Mouse (Mus musculus): ENCODE results near the gene Jup. TPM values are rescaled to one million over a fixed set of nuclear protein-coding genes. Genes with fewer than 3 reads are reported as not detected.
A peak's percentile ranks its signal among the peaks of the same experiment; 100 is the strongest.
"Not testable (repeated sequence)": the region's sequence is repeated elsewhere in the genome, so short reads cannot be mapped to it uniquely, and the experiment has no call there.

Gene Jup
- polyA plus RNA-seq, 1 experiment: 0.29 TPM

DNA sequence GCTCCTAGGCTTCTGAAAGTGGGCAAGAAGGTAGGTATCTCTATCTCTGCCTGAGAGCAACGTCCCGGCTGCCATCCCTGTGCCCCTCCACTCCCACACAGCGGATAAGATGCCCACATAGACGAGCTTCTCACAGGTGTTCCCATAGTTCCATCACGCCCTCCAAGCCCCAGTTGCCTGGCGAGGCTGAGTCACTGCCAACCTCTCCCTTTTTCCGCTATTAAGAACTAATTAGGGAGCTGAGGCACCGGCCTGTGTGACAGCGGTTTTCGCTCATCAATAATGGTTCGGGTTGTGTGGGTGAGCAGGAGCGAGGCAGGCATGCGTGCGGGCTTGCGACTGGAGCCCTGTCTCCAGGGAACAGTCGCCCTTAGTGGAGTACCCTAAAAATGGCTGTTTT lies 67.3 kb downstream of the Jup start:
- H3K27me3 ChIP-seq (ENCODE audit: control insufficient read depth): peaks cover 5% of the 10 kb centered on the region; the same call in 1 of the 2 replicates
- H3K4me1 ChIP-seq (ENCODE audit: control insufficient read depth): no peaks in the 10 kb centered on the region
- H3K4me3 ChIP-seq (replicated peaks): no peak overlapping the region
- no peaks in the 10 kb centered on the region for H3K9me3 ChIP-seq (ENCODE audit: control insufficient read depth, low read length)
- TF ChIP-seq GATA1 (IDR thresholded peaks at IDR 0.05; ENCODE audit: low read length): no peak
- no peaks in the 10 kb centered on the region for H3K36me3 ChIP-seq (ENCODE audit: control insufficient read depth)

DNA sequence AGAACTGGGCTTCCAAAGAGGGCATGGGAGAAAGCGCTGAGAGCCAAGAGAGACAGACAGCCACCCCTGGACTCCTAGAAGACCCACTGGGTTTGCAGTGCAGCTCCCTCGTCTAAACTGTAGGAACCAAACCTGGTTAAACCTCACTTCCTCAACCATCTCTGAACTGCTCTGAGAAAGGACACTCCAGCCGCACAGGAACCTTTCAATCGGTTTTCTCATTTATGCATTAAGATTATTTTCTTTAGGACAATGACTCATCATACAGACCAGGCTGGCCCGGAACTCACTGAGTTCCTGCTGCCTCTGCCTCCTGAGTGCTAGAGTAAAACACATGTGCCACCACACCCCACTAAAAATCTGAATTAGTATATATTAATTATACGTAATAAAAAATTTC lies 69.8 kb downstream of the Jup start:
- Histone ChIP-seq H3K4me1 (ENCODE audit: control insufficient read depth) (no peaks in the 10 kb centered on the region), H3K27me3 (ENCODE audit: control insufficient read depth) (peaks cover 5% of the 10 kb centered on the region; the same call in 1 of the 2 replicates), H3K4me3 (replicated peaks) (no peak overlapping the region), H3K9me3 (ENCODE audit: control insufficient read depth, low read length) (no peaks in the 10 kb centered on the region), H3K36me3 (ENCODE audit: control insufficient read depth) (peaks cover 3% of the 10 kb centered on the region)
- TF ChIP-seq GATA1 (IDR thresholded peaks at IDR 0.05; ENCODE audit: low read length): no peak
- TF ChIP-seq TAL1 (IDR thresholded peaks at IDR 0.05; ENCODE audit: low read length): no peak

DNA sequence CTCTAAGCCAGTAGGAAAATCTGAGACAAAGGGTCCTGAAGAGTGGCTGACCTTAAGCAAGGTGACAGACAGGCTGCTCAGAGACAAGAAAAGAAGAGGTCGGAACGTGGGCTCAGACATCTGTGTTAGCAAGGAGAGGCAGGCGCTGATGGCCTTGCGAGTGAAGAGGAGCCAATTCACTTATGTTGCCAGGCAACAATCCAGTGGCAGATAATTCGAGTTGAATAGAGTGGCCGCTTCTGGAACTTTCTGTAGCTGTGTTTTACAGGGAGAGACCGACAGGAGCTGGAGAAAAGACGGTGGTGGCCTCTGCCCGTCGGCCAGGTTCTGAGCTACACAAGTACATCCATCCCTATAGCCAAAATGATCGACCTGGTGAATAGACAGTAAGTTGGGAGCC lies 70.2 kb downstream of the Jup start:
- H3K4me3 ChIP-seq (replicated peaks): no peak overlapping the region
- peaks cover 8% of the 10 kb centered on the region for H3K36me3 ChIP-seq (ENCODE audit: control insufficient read depth)
- peaks cover 3% of the 10 kb centered on the region; the same call in 1 of the 2 replicates for H3K27me3 ChIP-seq (ENCODE audit: control insufficient read depth)
- peaks cover 4% of the 10 kb centered on the region for H3K4me1 ChIP-seq (ENCODE audit: control insufficient read depth)
- no peaks in the 10 kb centered on the region for H3K9me3 ChIP-seq (ENCODE audit: control insufficient read depth, low read length)
- no peak for TF ChIP-seq GATA1 (IDR thresholded peaks at IDR 0.05; ENCODE audit: low read length)
- TF ChIP-seq TAL1 (IDR thresholded peaks at IDR 0.05; ENCODE audit: low read length): no peak

DNA sequence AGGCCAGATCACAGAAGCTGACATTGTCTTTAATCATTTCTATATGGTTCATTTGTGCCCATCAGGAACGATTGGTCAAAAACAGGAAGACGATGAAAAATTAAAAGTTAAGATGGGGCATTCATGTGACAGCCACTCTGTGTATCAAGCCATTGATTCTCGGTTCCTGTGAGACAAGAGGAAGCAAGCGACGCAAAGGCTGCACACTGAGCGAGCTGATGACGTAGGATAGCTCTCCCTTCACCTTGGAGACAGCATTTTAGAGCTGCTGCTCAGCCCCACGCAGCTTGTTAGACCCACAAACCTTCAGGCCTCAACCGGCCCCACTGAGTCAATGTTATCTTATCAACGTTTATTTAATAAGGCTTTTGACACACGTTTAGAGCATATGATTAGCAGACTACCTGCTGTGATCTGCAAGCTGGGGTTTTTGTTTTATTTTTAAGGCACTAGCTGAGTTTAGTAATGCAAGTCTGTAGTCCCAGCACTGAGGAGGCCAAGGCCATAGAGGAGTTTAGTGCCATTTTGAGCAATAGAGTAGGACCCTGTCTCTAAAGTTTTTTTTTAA lies 72.4 kb downstream of the Jup start:
- Histone ChIP-seq H3K36me3 (ENCODE audit: control insufficient read depth) (peaks cover 29% of the 10 kb centered on the region), H3K9me3 (ENCODE audit: control insufficient read depth, low read length) (no peaks in the 10 kb centered on the region), H3K4me1 (ENCODE audit: control insufficient read depth) (peaks cover 17% of the 10 kb centered on the region), H3K27me3 (ENCODE audit: control insufficient read depth) (peaks cover under 1% of the 10 kb centered on the region; the same call in 1 of the 2 replicates), H3K4me3 (replicated peaks) (no peak overlapping the region)
- TF ChIP-seq GATA1 (IDR thresholded peaks at IDR 0.05; ENCODE audit: low read length): no peak
- TF ChIP-seq TAL1 (IDR thresholded peaks at IDR 0.05; ENCODE audit: low read length): no peak

DNA sequence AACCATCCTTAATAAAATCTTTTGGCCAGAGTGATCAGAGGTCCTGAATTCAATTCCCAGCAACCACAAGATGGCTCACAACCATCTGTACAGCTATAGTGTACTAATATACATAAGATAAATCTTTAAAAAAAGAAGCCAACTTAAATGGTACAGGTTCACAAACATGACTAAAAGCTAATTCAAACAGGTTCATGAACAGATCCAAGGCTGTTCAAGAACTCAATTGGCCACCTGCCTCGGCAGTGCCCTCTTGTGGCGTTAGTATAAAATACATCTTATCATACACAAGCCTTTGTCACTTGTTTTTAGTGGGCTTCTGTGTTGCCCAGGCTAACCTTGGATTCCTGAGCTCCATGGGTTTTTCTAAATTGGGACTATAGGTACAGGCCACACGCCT lies 74.0 kb downstream of the Jup start:
- TF ChIP-seq GATA1 (IDR thresholded peaks at IDR 0.05; ENCODE audit: low read length) (no peak), TAL1 (IDR thresholded peaks at IDR 0.05; ENCODE audit: low read length) (no peak)
- Histone ChIP-seq H3K9me3 (ENCODE audit: control insufficient read depth, low read length) (no peaks in the 10 kb centered on the region), H3K27me3 (ENCODE audit: control insufficient read depth) (no peaks in the 10 kb centered on the region), H3K36me3 (ENCODE audit: control insufficient read depth) (peaks cover 29% of the 10 kb centered on the region), H3K4me3 (replicated peaks) (no peak overlapping the region), H3K4me1 (ENCODE audit: control insufficient read depth) (peaks cover 26% of the 10 kb centered on the region)

DNA sequence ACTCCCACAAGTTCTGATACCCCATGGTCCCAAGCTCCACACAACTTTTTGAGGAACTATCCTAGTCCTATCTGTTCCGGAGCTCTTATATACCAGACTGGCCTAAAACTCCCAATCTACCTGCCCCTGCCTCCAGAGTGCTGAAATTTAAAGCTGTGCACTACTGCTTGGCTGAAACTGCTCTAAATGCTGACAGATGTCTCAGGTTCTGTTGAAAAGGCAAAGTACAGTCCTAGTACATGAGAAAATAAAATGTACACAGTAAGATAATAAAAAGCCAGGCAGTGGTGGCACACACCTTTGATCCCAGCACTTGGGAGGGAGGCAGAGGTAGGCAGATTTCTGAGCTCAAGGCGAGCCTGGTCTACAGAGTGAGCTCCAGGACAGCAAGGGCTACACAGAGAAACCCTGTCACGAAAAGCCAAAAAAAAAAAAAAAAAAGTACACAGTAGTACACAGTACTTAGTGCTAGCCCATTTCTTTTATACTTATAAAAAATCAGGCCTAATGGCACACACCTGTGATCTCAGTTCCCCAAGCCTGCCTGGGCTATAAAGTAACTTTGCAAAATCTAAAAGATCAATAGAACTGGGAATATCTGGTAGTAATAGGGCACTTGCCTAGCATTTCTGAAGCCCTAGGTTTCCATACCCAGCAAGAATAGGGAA lies 74.8 kb downstream of the Jup start:
- peaks cover 34% of the 10 kb centered on the region for H3K4me1 ChIP-seq (ENCODE audit: control insufficient read depth)
- no peak for TF ChIP-seq TAL1 (IDR thresholded peaks at IDR 0.05; ENCODE audit: low read length)
- no peak for TF ChIP-seq GATA1 (IDR thresholded peaks at IDR 0.05; ENCODE audit: low read length)
- H3K9me3 ChIP-seq (ENCODE audit: control insufficient read depth, low read length): no peaks in the 10 kb centered on the region
- peaks cover 29% of the 10 kb centered on the region for H3K36me3 ChIP-seq (ENCODE audit: control insufficient read depth)
- H3K27me3 ChIP-seq (ENCODE audit: control insufficient read depth): no peaks in the 10 kb centered on the region
- H3K4me3 ChIP-seq (replicated peaks): no peak overlapping the region

DNA sequence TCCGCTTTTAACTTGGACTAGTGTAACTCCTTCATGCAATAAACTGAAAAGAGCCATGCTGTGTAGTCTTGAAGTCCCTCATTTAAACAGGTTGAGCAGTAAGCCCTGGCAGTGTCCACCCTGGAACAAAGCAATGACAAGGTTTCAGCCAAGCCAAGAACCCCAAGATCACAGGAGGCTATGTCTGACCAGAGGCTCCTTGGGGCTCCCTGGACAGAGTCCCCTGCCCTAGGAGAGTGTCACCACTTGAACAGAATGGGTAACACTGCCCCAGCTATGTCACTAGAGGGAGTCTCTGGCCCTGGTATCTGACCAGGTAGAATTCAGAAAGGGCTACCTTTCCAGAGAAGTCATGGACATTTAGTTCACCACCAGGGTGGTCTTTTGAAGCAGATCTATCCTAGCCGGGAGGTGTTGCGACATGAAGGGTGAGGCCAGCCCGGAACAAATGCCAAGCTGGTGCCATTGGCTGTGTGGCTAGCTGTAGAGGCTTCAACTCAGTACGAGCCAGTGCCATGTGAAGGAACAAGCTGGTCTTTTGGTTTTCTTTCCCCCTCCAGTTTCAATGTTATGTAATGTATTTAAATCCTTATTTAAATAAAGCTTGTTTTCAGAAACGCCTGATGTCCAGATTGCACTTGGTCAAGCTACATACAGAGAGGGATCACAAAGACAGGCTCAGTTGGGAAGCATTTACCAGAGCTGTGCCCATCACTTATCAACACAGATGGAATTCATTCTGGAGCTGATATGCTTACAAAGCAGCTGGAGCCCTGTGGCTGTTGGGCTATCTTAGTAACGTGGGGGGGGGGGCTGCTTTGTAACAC lies 75.9 kb downstream of the Jup start:
- not testable (repeated sequence) for H3K9me3 ChIP-seq (ENCODE audit: control insufficient read depth, low read length); H3K27me3 ChIP-seq (ENCODE audit: control insufficient read depth)
- Histone ChIP-seq H3K36me3 (ENCODE audit: control insufficient read depth) (peaks cover 29% of the 10 kb centered on the region), H3K4me3 (replicated peaks) (peak overlapping the region; percentile 34), H3K4me1 (ENCODE audit: control insufficient read depth) (peaks cover 45% of the 10 kb centered on the region)

DNA sequence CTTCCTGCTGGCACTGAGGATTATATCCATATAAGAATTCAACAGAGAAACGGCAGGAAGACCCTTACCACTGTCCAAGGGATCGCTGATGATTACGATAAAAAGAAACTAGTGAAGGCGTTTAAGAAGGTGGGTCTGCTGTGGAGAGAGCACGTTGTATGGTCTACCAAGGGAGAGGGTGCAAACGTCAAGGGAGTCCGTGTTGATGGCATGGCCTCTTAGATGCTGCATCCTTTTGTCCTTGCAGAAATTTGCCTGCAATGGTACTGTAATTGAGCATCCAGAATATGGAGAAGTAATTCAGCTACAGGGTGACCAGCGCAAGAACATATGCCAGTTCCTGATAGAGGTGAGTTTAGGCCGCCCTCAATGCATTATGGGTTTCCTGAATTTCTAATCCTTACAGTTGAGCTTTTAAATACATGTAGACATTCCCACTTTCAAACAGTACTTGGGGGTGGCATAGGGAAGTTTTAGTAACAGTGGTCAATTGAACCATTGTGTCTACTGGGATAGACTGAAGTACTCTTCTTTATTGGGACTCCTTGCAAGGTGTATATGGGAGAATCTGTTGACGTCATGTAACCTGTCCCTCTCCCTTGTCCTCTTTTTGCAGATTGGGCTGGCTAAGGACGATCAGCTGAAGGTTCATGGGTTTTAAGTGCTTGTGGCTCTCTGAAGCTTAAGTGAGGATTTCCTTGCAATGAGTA lies 76.7 kb downstream of the Jup start:
- H3K36me3 ChIP-seq (ENCODE audit: control insufficient read depth): peaks cover 29% of the 10 kb centered on the region
- not testable (repeated sequence) for H3K27me3 ChIP-seq (ENCODE audit: control insufficient read depth); H3K9me3 ChIP-seq (ENCODE audit: control insufficient read depth, low read length)
- peaks cover 49% of the 10 kb centered on the region for H3K4me1 ChIP-seq (ENCODE audit: control insufficient read depth)
- H3K4me3 ChIP-seq (replicated peaks): peak overlapping the region; percentile 89

DNA sequence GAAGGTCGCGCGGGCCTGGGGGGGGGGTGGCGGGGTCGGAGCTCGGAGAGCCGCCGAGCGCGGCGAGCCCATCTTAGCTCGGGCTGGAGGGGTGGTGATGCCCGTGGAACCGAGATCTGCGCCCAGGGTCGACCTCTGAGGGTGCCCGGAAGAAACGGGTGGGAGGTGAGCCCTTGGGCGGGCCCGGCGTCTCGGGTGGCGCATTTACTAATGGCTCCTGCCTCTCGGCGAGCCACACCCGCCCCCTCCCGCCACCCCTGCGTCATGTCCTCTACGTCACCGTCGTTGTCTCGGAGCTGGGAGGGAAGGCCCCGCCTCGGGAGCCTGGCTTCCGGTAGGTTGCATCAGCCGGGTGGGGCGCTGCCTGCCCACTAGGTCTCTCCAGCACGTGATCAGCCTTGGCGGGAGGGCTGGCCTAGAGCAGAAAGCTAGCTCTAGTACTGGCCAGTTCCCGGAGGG lies 77.4 kb downstream of the Jup start:
- TF ChIP-seq GATA1 (IDR thresholded peaks at IDR 0.05; ENCODE audit: low read length) (no peak), TAL1 (IDR thresholded peaks at IDR 0.05; ENCODE audit: low read length) (no peak)
- peak overlapping the region; percentile 89 for H3K4me3 ChIP-seq (replicated peaks)
- no peaks in the 10 kb centered on the region for H3K27me3 ChIP-seq (ENCODE audit: control insufficient read depth)
- peaks cover 51% of the 10 kb centered on the region for H3K4me1 ChIP-seq (ENCODE audit: control insufficient read depth)
- H3K36me3 ChIP-seq (ENCODE audit: control insufficient read depth): peaks cover 29% of the 10 kb centered on the region
- no peaks in the 10 kb centered on the region for H3K9me3 ChIP-seq (ENCODE audit: control insufficient read depth, low read length)

Measured in erythroblast, embryonic 14.5 days (primary cell).